Mouse (Mus musculus) brain, embryonic 14.5 days (tissue): ENCODE measurements around the gene Ramac. TPM values are rescaled to one million over a fixed set of nuclear protein-coding genes. Genes with fewer than 3 reads are reported as not detected.

ENCODE experiments used
- DNase-seq: peaks from one replicate; pipeline ENCODE4 v3.0.0-alpha.2; 2011; ENCODE audit warnings: low read depth
- CTCF ChIP-seq: fragments of 200-500 bp; IDR thresholded peaks from 2 replicates; pipeline ENCODE4 v1.5.1; 2012; ENCODE audit warnings: inconsistent platforms, mild to moderate bottlenecking, moderate library complexity, borderline replicate concordance; ENCODE audit not compliant: insufficient read depth, insufficient read length; ENCODE audit errors: extremely low read depth
- POLR2A ChIP-seq: fragments of 200-500 bp; IDR thresholded peaks from 2 replicates; pipeline ENCODE4 v1.6.1; 2012; ENCODE audit warnings: mild to moderate bottlenecking, inconsistent platforms, borderline replicate concordance; ENCODE audit not compliant: poor library complexity, insufficient read depth, insufficient read length, severe bottlenecking; ENCODE audit errors: extremely low read depth
- polyA plus RNA-seq: library from polyadenylated mRNA; depleted of rRNA; stranded (reverse); fragments of >200 nt; gene quantifications from 2 replicates; pipeline ENCODE4 v1.2.3, GENCODE M21; 2012; rRNA removed

The Ramac gene
- polyA plus RNA-seq, result 59.7 and 63.1 TPM in 2 replicates

GRCm38 (mm10) chr7:81762180-81763109 lies at the start of gene Ramac:
TSS of gene Ramac (plus strand) at chr7:81762925.
- peak; percentile 97 for DNase-seq
- peak; percentile 41; the same call in 1 of the 2 replicates for TF ChIP-seq POLR2A
- peak; percentile 28; the same call in 1 of the 2 replicates for TF ChIP-seq CTCF

DNA sequence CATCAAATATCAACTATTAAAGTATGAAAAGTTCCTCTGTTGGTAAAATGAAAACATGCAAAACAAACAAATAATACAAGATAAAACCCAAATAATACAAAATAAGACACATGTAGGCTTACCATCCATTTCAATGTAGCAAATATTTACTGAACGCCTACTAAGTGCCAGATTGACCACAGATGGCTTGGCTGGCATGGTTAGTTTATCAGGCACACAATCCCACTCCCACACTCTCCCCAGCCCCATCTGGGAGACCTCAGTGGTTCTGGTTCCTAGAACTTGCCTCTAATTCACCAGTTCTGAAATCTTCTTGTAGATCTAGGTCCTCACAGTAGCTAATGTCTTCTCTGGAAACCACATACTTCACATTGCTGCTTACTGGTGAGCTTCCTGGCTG lies 44.1 kb upstream of the Ramac start:
- DNase-seq, result no peak
- TF ChIP-seq CTCF (no peak), POLR2A (no peak)

DNA sequence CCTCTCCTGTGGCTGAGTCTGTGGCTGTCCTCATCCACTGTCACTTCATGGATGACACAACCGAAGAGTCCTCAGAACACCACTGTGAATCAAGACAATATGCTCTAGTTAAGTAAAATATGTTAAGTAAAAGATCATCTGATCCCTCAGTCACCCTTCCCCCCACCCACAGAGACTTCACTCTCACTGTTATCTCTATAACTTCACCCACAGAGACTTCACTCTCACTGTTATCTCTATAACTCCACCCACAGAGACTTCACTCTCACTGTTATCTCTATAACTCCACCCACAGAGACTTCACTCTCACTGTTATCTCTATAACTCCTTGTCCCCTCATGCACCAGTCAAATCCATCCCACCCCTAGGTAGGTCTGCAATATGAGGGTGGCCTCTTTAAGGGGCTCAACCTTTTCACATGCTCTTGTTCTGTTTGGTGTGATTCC lies 43.5 kb upstream of the Ramac start:
- no peak for DNase-seq
- TF ChIP-seq POLR2A, result no peak
- no peak for TF ChIP-seq CTCF

DNA sequence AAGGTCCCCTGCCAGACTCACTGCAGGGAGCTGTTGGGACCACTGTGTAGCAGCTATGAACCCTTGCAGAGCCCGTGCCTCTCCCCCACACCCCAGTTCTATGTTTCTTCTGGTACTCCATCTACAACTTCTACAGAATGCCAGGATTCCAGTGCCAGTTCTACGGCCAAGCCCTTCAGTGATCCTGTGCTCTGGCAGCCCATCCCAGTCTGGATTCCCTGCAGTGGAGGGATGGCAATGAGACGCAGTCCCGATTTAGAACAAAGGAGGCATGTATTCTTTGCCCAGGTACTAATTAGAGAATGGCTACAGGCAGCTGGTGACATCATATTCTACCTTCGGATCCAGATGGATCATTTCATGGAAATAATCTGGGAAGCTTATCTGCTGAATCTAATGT lies 41.5 kb upstream of the Ramac start:
- no peak for TF ChIP-seq CTCF
- no peak for TF ChIP-seq POLR2A
- DNase-seq, result no peak

DNA sequence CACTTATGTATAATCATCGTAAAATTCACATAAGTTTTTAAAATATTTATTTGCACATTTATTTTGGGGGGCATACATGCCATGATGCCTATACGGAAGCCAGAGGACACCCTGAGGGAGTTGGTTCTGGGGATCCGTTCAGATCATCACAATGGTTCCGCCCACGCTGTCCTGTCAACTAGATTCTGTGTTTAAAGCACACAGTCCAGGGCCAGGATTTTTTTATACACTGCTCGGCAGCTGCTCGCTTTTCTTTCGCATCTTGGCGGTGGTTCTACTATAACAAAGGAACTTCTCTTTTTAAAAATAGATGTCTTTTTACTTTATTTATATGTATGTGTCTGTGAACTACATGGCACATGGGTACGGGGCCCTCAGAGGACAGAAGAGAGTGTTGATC lies 38.9 kb upstream of the Ramac start:
- TF ChIP-seq CTCF (no peak), POLR2A (no peak)
- DNase-seq, result no peak

- DNase-seq, result no peak
- TF ChIP-seq POLR2A (no peak), CTCF (no peak)
These were observed 36.6 kb upstream of the Ramac start for GRCm38 (mm10) chr7:81725986-81726727.

GRCm38 (mm10) chr7:81726728-81727005 lies 36.1 kb upstream of the Ramac start:
- no peak for DNase-seq
- TF ChIP-seq POLR2A, result no peak
- no peak for TF ChIP-seq CTCF

GRCm38 (mm10) chr7:81727716-81728115 lies 35.0 kb upstream of the Ramac start:
- no peak for TF ChIP-seq CTCF
- TF ChIP-seq POLR2A, result no peak
- no peak for DNase-seq

DNA sequence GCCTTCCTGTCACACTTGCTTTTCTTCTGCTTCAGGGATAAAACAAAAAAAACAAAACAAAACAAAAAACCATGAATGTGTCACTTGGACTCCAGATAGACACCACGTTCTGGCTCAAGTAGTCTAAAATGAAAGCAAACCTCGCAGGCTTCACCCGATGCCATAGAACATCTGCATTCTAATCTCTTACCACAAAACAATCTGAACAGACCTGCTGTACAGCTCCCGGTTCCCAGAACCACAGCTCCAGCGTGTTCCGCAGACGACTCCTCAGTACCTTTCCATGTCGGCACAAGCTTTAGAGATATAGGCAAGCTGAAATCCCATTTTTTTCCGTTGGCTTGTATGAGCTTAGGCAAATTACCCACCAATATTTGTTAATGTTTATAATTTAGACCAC lies 32.9 kb upstream of the Ramac start:
- TF ChIP-seq POLR2A (no peak), CTCF (no peak)
- DNase-seq, result no peak

DNA sequence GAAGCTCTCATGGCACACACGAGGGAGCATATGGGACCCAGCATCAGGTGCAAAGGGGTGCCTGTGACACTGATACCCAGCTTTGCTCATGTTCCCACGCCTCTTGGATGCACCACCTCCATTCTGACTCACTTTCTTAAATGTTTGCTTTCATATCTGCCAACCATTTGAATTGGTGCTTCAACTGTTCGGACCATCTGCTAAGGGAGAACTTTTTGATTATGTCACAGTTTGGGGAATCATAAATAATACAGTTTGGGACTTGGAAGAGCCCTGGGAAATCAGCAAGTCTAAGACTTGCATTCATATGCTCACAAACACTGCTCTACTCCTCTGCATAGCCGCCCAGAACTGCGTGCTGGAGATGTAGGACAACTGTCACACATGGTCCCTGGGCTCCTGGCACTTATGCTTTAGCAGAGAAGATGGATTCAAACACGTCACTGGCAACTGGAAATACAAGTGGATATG lies 31.5 kb upstream of the Ramac start:
- peak; percentile 42 for DNase-seq
- TF ChIP-seq CTCF (no peak), POLR2A (no peak)
